Mouse (Mus musculus) hematopoietic stem cell, adult 5-6 weeks (primary cell): ENCODE results near the gene Strap. TPM values are rescaled to one million over a fixed set of nuclear protein-coding genes. Genes with fewer than 3 reads are reported as not detected.

ENCODE experiments used
- ATAC-seq, 2 experiments: fragments of 125-278 bp in 1 of 2; replicated peaks in 1 of 2; 2 replicates each; pipeline ENCODE4 v1.8.0; 2016 to 2017; ENCODE audit warnings: inconsistent platforms in 2 of 2, mild to moderate bottlenecking in 2 of 2, moderate number of reproducible peaks in 2 of 2, low read depth in 1 of 2, moderate TSS enrichment in 1 of 2; ENCODE audit not compliant: low FRiP score in 2 of 2, poor library complexity in 2 of 2, severe bottlenecking in 2 of 2, insufficient read depth in 1 of 2, low TSS enrichment in 1 of 2
- total RNA-seq: library from RNA; stranded (forward); fragments of 172-1452, 232-1000 nt; gene quantifications from 2 replicates; pipeline ENCODE4 v1.2.3, GENCODE M21; 2017

The Strap gene
- total RNA-seq, 1 experiment from 2014 or later = 259 TPM

DNA sequence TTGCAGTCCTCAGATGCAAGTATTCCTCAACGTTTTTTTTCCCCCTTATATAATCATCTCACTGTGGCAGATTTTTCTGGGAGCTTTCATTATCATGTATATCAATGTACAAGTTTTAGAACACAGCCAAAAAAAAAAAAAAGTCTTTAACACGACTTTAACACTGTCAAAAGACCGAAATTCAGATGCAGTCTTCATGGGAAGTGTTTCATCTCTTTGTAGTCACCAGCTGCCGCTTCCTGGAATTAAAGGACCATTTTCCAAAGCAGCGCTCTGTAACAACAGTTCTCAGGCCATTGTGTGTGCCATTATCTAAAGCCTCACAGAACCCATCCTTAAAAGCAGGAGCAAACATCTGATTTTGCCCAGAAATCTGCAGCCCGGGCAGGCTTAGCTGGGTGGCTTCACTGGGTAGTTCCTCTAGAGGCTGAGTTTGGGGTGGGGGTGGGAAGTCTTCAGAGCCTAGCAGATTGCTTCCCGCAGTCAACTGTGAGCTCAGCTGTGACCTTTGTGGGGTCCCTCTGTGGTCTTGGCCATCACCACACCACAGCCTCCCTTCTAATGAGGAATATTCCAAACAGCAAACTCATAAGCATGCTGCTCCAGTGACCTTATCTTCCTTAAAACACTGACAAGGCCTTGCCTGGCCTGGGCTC lies 22.1 kb upstream of the Strap start:
- ATAC-seq = no peak

DNA sequence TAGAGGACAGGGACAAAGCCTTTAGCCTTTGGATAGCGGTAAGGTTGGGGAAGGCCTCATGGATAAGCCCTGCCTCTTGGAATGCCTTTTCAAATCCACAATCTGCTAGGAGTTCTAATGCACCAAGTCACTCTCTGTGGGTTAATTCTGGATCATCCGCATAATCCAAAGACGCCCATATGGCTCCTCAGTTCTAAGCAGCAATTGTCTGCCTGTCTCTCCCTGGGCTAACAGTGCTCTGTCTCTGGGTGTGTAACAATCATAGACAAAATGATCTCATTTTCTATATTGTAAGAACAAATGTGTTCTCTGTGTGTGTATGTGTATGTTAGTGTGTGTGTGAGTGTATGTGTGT lies 21.6 kb upstream of the Strap start:
- no peak for ATAC-seq

DNA sequence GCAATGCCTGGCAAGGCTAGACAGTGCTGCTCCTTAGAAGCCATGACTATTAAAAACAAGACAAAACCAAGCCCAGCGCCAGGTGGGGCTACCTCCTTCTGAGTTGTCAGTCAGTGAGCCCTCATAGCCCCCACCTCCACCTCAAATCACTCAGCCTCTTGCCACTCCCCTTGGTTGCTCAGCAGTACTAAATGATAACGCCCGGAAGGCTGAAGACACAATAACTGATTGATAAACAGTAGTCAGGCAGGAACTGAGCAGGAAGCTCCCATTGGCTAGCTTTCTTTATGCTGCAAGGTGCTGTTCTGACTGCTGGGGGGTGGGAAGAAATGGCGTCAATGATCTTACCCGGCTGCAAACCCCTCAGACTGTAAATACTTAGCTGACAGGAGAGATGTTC lies 18.1 kb upstream of the Strap start:
- no peak for ATAC-seq

DNA sequence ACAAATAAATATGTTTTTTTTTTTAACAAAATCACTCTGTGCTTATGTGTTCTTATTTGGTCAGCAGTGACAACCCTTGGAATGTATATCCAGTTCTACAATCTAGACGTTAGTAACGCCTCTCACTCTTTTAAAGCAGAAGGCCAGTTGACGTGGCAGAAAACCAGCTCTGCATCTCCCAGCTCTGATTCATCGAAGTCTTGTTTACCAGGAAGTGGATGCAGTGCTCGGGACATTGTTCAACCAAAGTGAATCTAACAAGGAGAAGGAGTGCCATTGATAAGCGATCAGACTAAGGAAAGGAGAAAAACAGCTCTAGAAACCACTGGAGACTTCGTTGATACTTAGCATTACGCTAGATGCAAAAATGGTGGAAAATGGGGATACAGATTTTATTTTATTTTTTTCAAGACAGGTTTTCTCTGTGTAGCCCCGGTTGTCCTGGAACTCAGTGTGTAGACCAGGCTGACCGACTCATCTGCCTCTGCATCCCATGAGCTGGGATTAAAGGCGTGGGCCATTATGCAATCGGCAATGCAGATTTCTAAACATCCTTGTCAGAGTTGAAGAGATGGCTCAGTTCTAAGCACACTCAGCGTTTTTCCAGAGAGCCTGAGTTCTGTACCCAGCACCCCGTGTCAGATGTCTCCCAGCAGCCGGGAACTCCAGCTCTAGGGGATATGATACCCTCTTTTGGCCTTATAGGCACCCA lies 12.5 kb upstream of the Strap start:
- no peak for ATAC-seq

DNA sequence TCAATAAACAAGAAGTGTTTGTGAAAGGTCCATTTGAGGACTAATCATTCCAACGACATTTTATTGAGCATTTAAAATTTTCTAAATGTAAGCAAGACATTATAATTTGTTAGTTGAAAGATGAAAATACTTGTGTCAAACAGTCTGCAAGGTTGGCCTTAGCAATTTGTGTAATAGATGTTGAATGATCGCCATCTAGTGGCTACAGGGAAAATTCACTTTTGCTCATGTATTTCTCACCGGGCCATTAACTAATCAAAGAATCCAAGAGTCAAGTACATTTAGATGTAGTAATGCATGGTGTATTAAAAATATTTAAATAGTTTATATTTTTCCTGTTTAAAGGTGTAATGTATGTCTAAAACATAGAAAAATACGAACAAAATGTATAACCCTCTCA lies 11.0 kb upstream of the Strap start:
- peak; percentile 67 to 82; a peak in 3 of 4 replicates for ATAC-seq

DNA sequence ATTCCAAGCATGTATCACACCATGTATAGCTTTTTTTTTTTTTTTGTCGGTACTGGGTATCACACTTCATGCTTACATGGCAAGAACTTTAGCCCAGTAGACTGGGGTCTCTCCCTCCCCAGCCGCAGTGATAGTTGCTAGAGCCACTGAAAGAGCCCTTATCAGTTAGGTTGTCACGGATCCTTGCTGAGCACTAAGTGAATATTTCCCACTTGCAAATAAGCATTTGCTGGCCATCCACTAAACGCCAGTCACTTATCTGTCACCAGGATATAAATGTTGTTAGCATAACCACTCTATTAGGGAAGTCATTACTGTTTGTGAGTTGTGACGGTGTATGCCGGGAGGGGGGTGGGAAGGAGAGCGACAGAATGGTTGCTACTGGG lies 425 bp upstream of the Strap start:
- peak; percentile 50 to 61 for ATAC-seq

DNA sequence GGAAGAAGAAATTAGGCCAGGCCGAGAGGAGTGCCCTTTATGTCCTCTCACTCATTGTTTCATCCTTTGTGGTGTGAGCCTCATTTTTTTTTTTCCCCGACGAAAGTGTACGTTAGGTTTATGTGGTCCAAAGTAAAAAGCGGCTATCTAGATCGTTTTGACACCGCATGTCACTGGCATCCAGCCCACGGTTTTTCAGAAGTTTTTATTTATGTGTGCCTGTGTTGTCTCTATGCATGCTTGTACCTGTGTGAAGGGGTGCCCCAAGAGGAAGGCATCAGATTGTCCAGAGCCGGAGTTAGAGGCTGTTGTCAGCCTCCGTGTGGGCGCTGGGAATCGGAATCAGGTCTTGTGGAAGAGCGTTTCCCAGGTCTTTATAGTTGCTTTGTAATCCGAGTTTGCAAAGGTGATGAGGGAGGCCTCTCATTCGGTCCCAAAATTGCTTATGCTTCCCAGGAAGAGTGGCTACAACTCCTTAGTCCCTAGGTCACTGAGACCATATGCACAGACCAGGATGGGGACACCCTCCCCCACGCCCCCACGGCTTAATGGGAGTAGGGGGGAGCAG lies 877 bp downstream of the Strap start:
- ATAC-seq = no peak

DNA sequence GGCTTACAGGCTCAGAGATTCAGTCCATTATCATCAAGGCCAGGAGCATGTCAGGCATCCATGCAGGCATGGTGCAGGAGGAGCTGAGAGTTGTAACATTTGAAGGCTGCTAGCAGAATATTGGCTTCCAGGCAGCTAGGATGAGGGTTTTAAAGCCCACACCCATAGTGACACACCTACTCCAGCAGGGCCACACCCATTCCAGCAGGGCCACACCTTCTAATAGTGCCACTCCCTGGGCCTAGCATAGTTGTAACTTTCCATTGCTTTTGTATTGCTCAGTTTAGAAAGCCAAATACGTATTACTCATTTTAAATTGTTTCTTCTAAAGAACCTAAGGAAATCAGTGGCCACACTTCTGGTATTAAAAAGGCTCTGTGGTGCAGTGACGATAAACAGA lies 6.1 kb downstream of the Strap start:
- no peak for ATAC-seq

DNA sequence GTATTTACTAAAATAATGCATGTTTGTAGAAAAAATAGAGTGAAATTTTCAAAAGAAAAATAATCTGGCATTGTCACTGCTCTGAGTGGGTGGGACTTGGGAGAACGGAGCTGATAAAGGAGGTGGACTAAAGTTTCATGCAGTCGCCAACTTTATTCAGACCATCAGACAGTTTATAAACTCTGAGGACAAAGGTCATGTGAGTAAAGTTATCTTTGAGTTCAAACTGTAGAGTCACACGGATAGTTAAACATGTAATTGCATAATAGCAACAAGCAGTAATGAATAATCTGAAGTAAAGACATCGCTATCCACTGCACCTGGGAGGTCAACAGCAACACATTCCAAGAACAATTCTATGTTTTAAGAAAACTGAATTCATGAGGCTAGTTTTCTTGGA lies 9.8 kb downstream of the Strap start:
- no peak for ATAC-seq

DNA sequence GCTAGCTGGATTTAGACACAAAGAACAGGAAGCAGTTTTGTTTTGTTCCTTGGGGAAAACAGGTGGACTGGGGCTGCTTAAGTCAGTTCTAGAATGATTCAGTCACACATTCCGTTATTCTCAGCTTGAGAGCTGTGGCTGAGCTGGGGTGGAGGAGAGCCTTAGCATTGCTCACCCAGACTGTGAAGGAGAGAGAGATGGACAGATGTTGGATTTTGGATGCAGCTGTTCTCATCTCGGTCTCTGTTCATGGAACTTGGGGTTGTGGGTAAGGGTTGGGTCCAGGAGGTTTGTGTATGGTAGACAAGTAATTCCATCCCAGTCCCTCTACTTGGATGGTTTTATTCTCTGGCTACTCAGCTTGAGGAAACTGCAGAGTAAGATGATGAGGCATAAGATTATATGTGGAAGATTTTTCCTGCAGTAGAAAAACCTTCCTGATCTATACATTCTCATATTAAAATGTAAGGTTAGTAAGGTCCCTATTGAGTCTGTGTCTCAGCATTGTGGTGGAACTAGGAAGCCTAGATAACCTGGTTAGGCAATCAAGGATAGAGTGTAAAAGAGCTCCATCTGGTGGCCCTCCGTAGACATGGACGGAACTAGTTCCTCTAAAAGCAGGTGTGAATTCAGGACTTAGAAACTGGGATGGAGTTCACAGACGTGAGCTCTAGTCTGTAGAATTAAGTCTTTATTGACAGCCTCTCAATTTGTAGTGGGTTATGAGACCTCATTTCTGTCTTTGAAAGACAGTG lies 12.5 kb downstream of the Strap start:
- ATAC-seq = peak; percentile 77 to 86

DNA sequence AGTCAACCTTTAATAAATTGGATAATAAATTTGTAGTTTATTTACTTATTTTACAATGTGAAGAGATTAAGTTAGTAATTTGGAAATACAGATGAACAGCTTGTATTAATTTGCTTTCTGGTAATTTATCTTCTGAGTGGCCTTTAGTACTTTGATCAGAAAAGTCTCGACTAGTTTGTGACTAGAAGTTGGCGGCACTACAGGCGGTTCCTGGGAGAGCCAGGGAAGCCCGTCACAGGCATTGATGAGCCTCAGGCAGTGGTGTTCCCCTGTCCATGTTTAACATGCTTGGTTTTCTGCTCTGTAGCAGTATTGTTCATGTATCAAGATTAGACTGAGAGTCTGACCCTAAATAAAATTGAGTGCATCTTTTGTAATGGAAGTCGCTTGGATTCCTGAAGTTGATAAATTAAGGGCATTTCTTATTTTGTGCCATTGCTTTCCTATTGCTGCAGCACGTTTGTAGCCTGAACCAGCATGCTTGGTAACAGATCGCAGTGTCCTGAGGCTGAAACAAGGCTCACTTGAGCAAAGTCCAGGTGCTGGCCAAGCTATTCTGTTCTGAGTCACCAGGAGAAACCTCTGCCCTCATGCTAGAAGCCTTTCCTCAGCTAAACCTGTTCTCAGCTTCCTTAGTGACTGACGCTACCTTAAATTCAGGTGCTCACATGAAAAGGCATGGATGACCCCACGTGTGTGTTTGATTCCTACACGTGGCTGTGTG lies 16.8 kb downstream of the Strap start:
- ATAC-seq = no peak

DNA sequence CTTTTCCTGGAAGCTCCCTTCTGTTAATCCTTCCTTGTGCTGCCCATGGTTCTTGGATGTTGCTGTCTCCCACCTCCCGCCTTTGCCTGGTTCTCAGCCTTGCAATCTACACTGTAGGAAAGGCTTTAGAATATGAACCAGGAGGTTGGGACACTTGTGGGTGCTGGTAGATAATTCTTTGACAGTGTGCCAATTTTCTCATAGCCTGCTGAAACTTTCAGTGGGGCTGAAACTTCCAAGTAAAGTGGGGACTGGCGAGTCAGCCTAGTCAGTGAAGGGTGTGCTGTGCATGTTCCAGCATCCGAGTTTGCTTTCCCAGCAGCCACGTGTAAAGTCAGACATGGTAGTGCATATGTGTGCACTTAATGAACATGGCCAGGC lies 17.4 kb downstream of the Strap start:
- no peak for ATAC-seq

DNA sequence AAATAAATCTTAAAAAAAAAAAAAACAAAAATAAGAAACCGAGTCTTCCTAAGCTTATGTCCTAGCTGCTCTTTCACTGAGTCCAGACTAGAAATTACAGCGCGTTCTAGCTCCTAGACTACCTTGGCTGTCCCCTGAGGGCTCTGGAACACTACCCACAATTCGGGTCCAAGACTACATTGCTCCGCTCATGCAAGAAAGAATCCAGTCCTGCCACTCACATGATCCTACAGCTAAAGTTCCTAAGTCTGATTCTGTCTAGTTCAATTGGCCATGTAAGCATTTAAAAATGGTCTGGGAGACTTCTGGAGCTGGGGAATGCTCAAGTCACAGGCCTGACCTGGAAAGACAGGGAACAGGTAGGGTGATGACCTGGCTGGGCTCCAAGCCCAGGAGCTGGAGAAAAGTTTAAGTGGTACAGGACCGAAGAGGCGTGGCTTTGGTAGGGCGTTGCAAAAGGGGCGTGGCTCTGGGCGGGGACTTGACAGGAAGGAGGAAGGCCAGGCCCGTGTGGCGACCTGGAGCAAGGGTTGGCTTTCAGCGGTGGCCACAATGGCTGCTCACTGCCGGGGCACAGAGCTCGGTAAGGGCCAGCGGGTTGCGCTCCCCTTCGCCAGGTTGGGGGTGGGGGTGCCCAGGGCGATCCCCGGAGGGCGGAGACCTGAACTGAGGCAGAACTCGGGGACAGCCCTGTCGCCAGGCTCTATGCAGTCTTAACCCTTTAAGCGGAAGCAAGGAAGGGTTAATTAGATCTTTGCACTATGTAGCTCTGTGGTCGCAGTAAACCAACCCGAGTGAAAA lies 19.4 kb downstream of the Strap start, which contains the start of gene Dera:
TSS of gene Dera (plus strand) at position 491 of the 801 bp plus-strand sequence.
- peak; percentile 94 to 96 for ATAC-seq

DNA sequence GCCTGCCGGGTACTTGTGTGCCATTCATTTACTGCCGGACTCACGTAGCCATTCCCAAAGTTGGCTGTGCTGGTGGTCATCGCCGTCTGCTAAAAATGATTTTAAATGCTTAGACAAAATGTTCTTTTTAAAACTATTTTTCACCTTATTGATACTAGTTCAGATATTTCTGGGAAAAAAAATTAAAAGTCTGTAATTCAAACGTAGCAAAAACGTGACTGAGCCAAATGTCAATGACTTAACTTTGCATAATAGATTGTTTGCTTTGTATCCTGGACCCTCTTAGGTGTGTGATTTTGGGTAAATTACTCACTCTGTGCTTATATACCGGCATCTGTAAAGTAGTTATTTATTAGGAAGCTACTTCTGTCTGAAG lies 20.0 kb downstream of the Strap start:
- no peak for ATAC-seq

DNA sequence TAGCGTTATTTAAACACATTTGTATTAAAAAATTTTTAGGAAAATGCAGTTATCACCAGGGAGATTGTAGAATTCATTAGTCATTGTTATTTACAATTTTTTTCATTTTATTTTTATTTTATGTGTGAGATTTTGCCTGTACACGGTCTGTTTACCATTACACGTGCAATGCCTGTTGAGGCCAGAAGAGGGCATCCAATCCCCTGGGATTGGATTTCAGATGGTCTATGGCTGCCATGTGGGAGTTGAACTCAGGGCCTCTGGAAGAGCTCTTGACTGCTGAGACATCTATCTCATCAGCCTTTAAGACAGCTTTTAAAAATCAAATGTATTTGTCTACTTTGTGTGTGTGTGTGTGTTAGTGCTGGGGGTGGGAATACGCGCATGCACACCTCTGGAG lies 21.4 kb downstream of the Strap start:
- ATAC-seq = no peak; a peak in 1 of 4 replicates

DNA sequence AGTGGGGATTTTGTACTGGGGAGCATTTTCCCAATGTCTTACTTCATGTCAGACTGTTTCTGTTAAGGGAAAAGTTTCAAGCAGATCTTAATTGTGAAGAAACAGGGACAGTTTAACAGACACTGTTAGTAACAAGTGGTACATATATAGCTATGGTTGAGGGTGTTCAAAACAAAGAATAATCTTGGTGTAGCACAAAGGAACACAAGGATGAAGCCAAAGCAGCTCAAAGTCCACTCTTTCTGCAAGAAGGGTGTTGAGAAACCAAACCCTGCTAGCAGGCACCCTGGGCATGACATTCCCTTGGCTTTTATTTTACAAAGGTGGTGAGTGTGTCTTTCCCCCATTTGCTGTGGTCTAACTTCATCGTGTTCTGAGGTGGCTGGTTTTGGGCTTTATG lies 23.0 kb downstream of the Strap start:
- no peak for ATAC-seq

DNA sequence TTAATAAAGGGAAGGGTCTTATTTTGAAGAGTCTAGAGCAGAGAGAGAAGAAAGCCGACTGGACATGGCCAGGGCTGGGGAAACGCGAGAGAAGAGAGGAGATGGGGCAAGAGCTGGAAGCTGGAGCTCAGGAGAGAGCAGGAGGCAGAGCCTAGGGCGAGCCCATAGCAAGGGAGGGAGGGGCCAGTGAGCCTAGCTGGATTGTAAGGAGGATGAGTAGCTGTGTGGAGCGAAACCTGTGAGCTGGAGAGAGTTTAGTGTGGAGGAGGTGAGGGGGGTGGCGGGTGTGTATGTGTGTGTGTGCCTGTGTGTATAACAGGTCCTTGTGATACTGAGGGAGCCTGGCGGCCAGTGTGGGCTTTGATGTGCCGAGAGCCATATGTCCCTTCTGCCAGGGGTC lies 24.8 kb downstream of the Strap start:
- no peak for ATAC-seq
